Mouse (Mus musculus) liver, adult 2 months (tissue): Measurements from ENCODE around the gene Helb.

Experiments used
- CTCF ChIP-seq: fragments of 200-500 bp; IDR thresholded peaks from 2 replicates; pipeline ENCODE4 v1.5.1; 2011; ENCODE audit warnings: low read depth, low read length, control low read depth
- POLR2A ChIP-seq: fragments of 200-500 bp; IDR thresholded peaks from 2 replicates; pipeline ENCODE4 v1.6.1; 2011; ENCODE audit warnings: low read length, control low read depth; ENCODE audit not compliant: insufficient read depth; ENCODE audit errors: extremely low read depth

GRCm38 (mm10) chr10:120095716-120096115 lies 17.1 kb downstream of the Helb start:
- no peak for TF ChIP-seq CTCF
- no peak for TF ChIP-seq POLR2A
